Mouse (Mus musculus) MEL (cell line): Measurements from ENCODE around the gene Stk10. TPM values are rescaled to one million over a fixed set of nuclear protein-coding genes. Genes with fewer than 3 reads are reported as not detected.

ENCODE experiments used
- DNase-seq: peaks from one replicate; pipeline ENCODE4 v3.0.0; 2011; ENCODE audit warnings: low read depth, low spot score
- H3K27ac ChIP-seq: 2 replicates; pipeline ENCODE4 v1.5.1; 2012; ENCODE audit warnings: low read depth, mild to moderate bottlenecking, control low read depth, low read length, moderate library complexity; ENCODE audit not compliant: control insufficient read depth
- H3K27me3 ChIP-seq, 2 experiments: fragments of 150-350 bp in 1 of 2; sonication (generic) in 1 of 2; 2 replicates each; pipeline ENCODE4 v1.6.1; 2012; ENCODE audit warnings: low read length in 2 of 2, mild to moderate bottlenecking in 2 of 2, improper control_type of control experiment in 1 of 2, moderate library complexity in 1 of 2; ENCODE audit not compliant: insufficient read depth in 2 of 2, control insufficient read depth in 1 of 2
- H3K36me3 ChIP-seq, 2 experiments: 2 replicates each; pipeline ENCODE4 v1.6.1; 2012 to 2014; ENCODE audit warnings: low read length in 2 of 2, improper control_type of control experiment in 1 of 2, inconsistent platforms in 1 of 2, mild to moderate bottlenecking in 1 of 2; ENCODE audit not compliant: insufficient read depth in 2 of 2, control insufficient read depth in 1 of 2
- H3K4me1 ChIP-seq, 2 experiments: fragments of 150-350 bp in 1 of 2; sonication (generic) in 1 of 2; 2 replicates each; pipeline ENCODE4 v1.6.1; 2012; ENCODE audit warnings: low read length in 2 of 2, improper control_type of control experiment in 1 of 2, mild to moderate bottlenecking in 1 of 2; ENCODE audit not compliant: insufficient read depth in 2 of 2, control insufficient read depth in 1 of 2
- H3K4me3 ChIP-seq, 2 experiments: fragments of 150-350 bp in 1 of 2; sonication (generic) in 1 of 2; 2 replicates each; pipeline ENCODE4 v1.5.1; 2012; ENCODE audit warnings: low read depth in 2 of 2, low read length in 2 of 2, mild to moderate bottlenecking in 2 of 2, moderate library complexity in 2 of 2, control low read depth in 1 of 2, improper control_type of control experiment in 1 of 2; ENCODE audit not compliant: control insufficient read depth in 1 of 2, insufficient read depth in 1 of 2
- H3K79me2 ChIP-seq: 2 replicates; pipeline ENCODE4 v1.6.1; 2012; ENCODE audit warnings: mild to moderate bottlenecking, low read length, moderate library complexity; ENCODE audit not compliant: control insufficient read depth, poor library complexity, insufficient read depth
- H3K9ac ChIP-seq: 2 replicates; pipeline ENCODE4 v1.6.1; 2012; ENCODE audit warnings: low read depth, mild to moderate bottlenecking, control low read depth, low read length, moderate library complexity; ENCODE audit not compliant: control insufficient read depth, poor library complexity, severe bottlenecking
- H3K9me3 ChIP-seq: fragments of 150-350 bp; sonication (generic); replicated peaks from 2 replicates; pipeline ENCODE4 v1.6.1; 2012; ENCODE audit warnings: mild to moderate bottlenecking, low read length, improper control_type of control experiment, moderate library complexity; ENCODE audit not compliant: insufficient read depth
- BHLHE40 ChIP-seq: IDR thresholded peaks from 2 replicates; pipeline ENCODE4 v1.6.1; 2012; ENCODE audit warnings: low read depth, mild to moderate bottlenecking, inconsistent platforms, low read length, improper control_type of control experiment, borderline replicate concordance
- CHD1 ChIP-seq: IDR thresholded peaks from 2 replicates; pipeline ENCODE4 v1.6.1; 2012; ENCODE audit warnings: low read depth, mild to moderate bottlenecking, inconsistent platforms, low read length, improper control_type of control experiment
- E2F4 ChIP-seq: IDR thresholded peaks from 2 replicates; pipeline ENCODE4 v1.6.1; 2011; ENCODE audit warnings: low read depth, low read length, improper control_type of control experiment, borderline replicate concordance
- ELF1 ChIP-seq: IDR thresholded peaks from 2 replicates; pipeline ENCODE4 v1.6.1; 2014; ENCODE audit warnings: low read depth, mild to moderate bottlenecking, inconsistent platforms, low read length, improper control_type of control experiment, moderate library complexity
- GABPA ChIP-seq: IDR thresholded peaks from 2 replicates; pipeline ENCODE4 v1.6.1; 2012; ENCODE audit warnings: low read depth, mild to moderate bottlenecking, inconsistent platforms, low read length, improper control_type of control experiment, moderate library complexity
- GATA1 ChIP-seq: IDR thresholded peaks from 2 replicates; pipeline ENCODE4 v1.6.1; 2011; ENCODE audit warnings: low read depth, low read length, improper control_type of control experiment
- JUND ChIP-seq: IDR thresholded peaks from 2 replicates; pipeline ENCODE4 v1.6.1; 2011; ENCODE audit warnings: low read depth, mild to moderate bottlenecking, improper control_type of control experiment, low read length
- MAX ChIP-seq: IDR thresholded peaks from 2 replicates; pipeline ENCODE4 v1.6.1; 2011; ENCODE audit warnings: low read length, improper control_type of control experiment
- MEF2A ChIP-seq: IDR thresholded peaks from 2 replicates; pipeline ENCODE4 v1.6.1; 2014; ENCODE audit warnings: low read depth, mild to moderate bottlenecking, inconsistent platforms, low read length, improper control_type of control experiment; ENCODE audit not compliant: poor library complexity, insufficient replicate concordance, severe bottlenecking; ENCODE audit errors: extremely low read depth
- NELFE ChIP-seq: IDR thresholded peaks from 2 replicates; pipeline ENCODE4 v1.6.1; 2011; ENCODE audit warnings: low read depth, low read length, improper control_type of control experiment
- NRF1 ChIP-seq: IDR thresholded peaks from 2 replicates; pipeline ENCODE4 v1.6.1; 2014; ENCODE audit warnings: low read depth, mild to moderate bottlenecking, inconsistent platforms, low read length, improper control_type of control experiment, moderate library complexity; ENCODE audit not compliant: poor library complexity, insufficient read depth, severe bottlenecking
- POLR2AphosphoS5 ChIP-seq: IDR thresholded peaks from 2 replicates; pipeline ENCODE4 v1.6.1; 2012; ENCODE audit warnings: low read depth, borderline replicate concordance, mild to moderate bottlenecking, inconsistent platforms, low read length, moderate library complexity, mixed read lengths
- RAD21 ChIP-seq: IDR thresholded peaks from 2 replicates; pipeline ENCODE4 v1.6.1; 2011; ENCODE audit warnings: mild to moderate bottlenecking, low read depth, low read length, improper control_type of control experiment
- RCOR1 ChIP-seq: IDR thresholded peaks from 2 replicates; pipeline ENCODE4 v1.6.1; 2012; ENCODE audit warnings: low read depth, mild to moderate bottlenecking, inconsistent platforms, low read length, improper control_type of control experiment
- SIN3A ChIP-seq: IDR thresholded peaks from 2 replicates; pipeline ENCODE4 v1.6.1; 2012; ENCODE audit warnings: low read length, improper control_type of control experiment, inconsistent platforms
- TBP ChIP-seq: IDR thresholded peaks from 2 replicates; pipeline ENCODE4 v1.8.0; 2011; ENCODE audit warnings: low read depth, low read length, improper control_type of control experiment
- UBTF ChIP-seq: IDR thresholded peaks from 2 replicates; pipeline ENCODE4 v1.6.1; 2012; ENCODE audit warnings: low read depth, mild to moderate bottlenecking, inconsistent platforms, low read length, improper control_type of control experiment, moderate library complexity, borderline replicate concordance; ENCODE audit not compliant: insufficient read depth
- USF1 ChIP-seq: IDR thresholded peaks from 2 replicates; pipeline ENCODE4 v1.6.1; 2014; ENCODE audit warnings: low read depth, mild to moderate bottlenecking, inconsistent platforms, low read length, improper control_type of control experiment, moderate library complexity
- ZMIZ1 ChIP-seq: IDR thresholded peaks from 2 replicates; pipeline ENCODE4 v1.6.1; 2012; ENCODE audit warnings: low read depth, mild to moderate bottlenecking, inconsistent platforms, low read length, improper control_type of control experiment, moderate library complexity
- polyA plus RNA-seq, 2 experiments: library from polyadenylated mRNA; stranded (reverse) in 1 of 2; unstranded in 1 of 2; fragments of >175 nt in 1 of 2; fragments of >200 nt in 1 of 2; gene quantifications; 2 replicates each; pipeline versions ENCODE4 v1.2.1 to v1.2.4; 2012; ENCODE audit warnings: low replicate concordance in 2 of 2, low read depth in 1 of 2; ENCODE audit not compliant: insufficient read length in 2 of 2, insufficient read depth in 1 of 2, missing spikeins in 1 of 2
- total RNA-seq: library from RNA; depleted of rRNA; stranded (reverse); fragments of 300-350 nt; gene quantifications from 2 replicates; pipeline ENCODE4 v1.2.3, GENCODE M21; 2012

The Stk10 gene
- total and polyA plus RNA-seq, 3 experiments = 10.8 to 14.4 TPM; not detected in 1

DNA sequence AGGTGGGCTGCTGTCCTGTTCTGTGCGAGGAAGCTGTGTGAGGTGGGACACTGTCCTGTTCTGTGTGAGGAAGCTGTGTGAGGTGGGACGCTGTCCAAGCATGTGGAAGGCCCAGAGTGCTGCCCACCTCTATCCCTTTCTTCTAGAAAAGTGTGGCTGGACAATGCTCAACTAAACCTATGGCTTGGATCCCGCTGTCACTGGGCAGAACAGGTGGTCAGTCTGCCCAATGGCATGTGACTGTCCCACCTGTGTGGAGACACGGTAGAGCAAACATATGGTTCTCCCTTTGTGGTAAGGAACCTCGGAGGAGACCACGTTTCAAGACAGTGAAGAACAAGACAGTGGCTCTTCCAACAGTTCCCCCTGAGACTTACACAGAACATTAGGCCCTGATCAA is 94.8 kb downstream of the Stk10 start:
- Histone ChIP-seq H3K9ac (no peak overlapping the region), H3K4me3 (no peak overlapping the region), H3K27ac (no peak overlapping the region), H3K36me3 (no peaks in the 10 kb centered on the region), H3K27me3 (no peaks in the 10 kb centered on the region)
- no peak for DNase-seq
- TF ChIP-seq RAD21 = no peak
- TF ChIP-seq POLR2AphosphoS5 = no peak
- no peak for TF ChIP-seq CHD1
- no peak for TF ChIP-seq SIN3A
- no peak for TF ChIP-seq RCOR1
- TF ChIP-seq MAX = no peak
- no peak for TF ChIP-seq ZMIZ1
- no peak for TF ChIP-seq GATA1
- TF ChIP-seq USF1 = no peak
- TF ChIP-seq BHLHE40 = no peak
- no peak for TF ChIP-seq ELF1
- TF ChIP-seq, all 39 proteins: peak for 0
- H3K4me1 ChIP-seq = no peaks in the 10 kb centered on the region
- no peaks in the 10 kb centered on the region for H3K79me2 ChIP-seq
- H3K9me3 ChIP-seq = no peaks in the 10 kb centered on the region

- Histone ChIP-seq H3K4me1 (peaks cover 0 to 8% of the 10 kb centered on the region in 2 experiments; a peak in 2 of 4 replicates), H3K79me2 (no peaks in the 10 kb centered on the region), H3K9me3 (no peaks in the 10 kb centered on the region), H3K36me3 (peaks cover 0 to 3% of the 10 kb centered on the region in 2 experiments; a peak in 1 of 4 replicates), H3K4me3 (no peak overlapping the region), H3K27ac (no peak overlapping the region), H3K9ac (no peak overlapping the region), H3K27me3 (no peaks in the 10 kb centered on the region)
- TF ChIP-seq NRF1 = no peak
- no peak for TF ChIP-seq NELFE
- TF ChIP-seq TBP = no peak
- TF ChIP-seq JUND = no peak
- TF ChIP-seq GABPA = no peak
- no peak for TF ChIP-seq UBTF
- no peak for TF ChIP-seq MEF2A
- no peak for TF ChIP-seq RCOR1
- no peak for TF ChIP-seq E2F4
- no peak for TF ChIP-seq ZMIZ1
- TF ChIP-seq USF1 = no peak
- no peak for DNase-seq
Measured at GRCm38 (mm10) chr11:32629713-32630211, 96.7 kb downstream of the Stk10 start.
